Mouse (Mus musculus) CD8-positive naive resting alpha-beta T cell, adult 2 months (primary cell): ENCODE measurements around the gene Iqck.

Experiments
- DNase-seq, 2 experiments: peaks; one replicate each; pipeline ENCODE4 v3.0.0; 2022; ENCODE audit warnings: low read depth in 2 of 2, low spot score in 2 of 2

The Iqck gene

GRCm38 (mm10) chr7:118986369-118986768 is 130.8 kb downstream of the Iqck start:
- no peak for DNase-seq

- DNase-seq: no peak
These were observed 133.8 kb downstream of the Iqck start for GRCm38 (mm10) chr7:118989275-118989856.

GRCm38 (mm10) chr7:118990282-118990681 is 134.7 kb downstream of the Iqck start:
- no peak for DNase-seq

- DNase-seq: no peak
These were observed 135.9 kb downstream of the Iqck start for GRCm38 (mm10) chr7:118991341-118991884.

GRCm38 (mm10) chr7:118992080-118992560 is 136.6 kb downstream of the Iqck start:
- no peak for DNase-seq

- DNase-seq: no peak
These were observed 137.3 kb downstream of the Iqck start for GRCm38 (mm10) chr7:118992623-118993405.

GRCm38 (mm10) chr7:118993597-118994230 is 138.2 kb downstream of the Iqck start:
- DNase-seq: no peak

GRCm38 (mm10) chr7:118994231-118994842 is 138.8 kb downstream of the Iqck start:
- DNase-seq: peak in 1 of 2 experiments; percentile 12

GRCm38 (mm10) chr7:118995007-118995406 is 139.5 kb downstream of the Iqck start, which contains the start of gene Gprc5b:
Gene Gprc5b, minus strand, starts transcription at chr7:118995211.
- peak; percentile 63 to 74 for DNase-seq

GRCm38 (mm10) chr7:118995671-118996070 is 140.1 kb downstream of the Iqck start:
- no peak for DNase-seq

GRCm38 (mm10) chr7:118996137-118996837 is 140.7 kb downstream of the Iqck start:
- peak; percentile 54 to 61 for DNase-seq

GRCm38 (mm10) chr7:118999857-119000256 is 144.3 kb downstream of the Iqck start:
- no peak for DNase-seq

GRCm38 (mm10) chr7:119001965-119002364 is 146.4 kb downstream of the Iqck start:
- no peak for DNase-seq

- no peak for DNase-seq
These were observed 146.9 kb downstream of the Iqck start for GRCm38 (mm10) chr7:119002501-119002900.

- DNase-seq: peak in 1 of 2 experiments; percentile 31
These were observed 155.4 kb downstream of the Iqck start for GRCm38 (mm10) chr7:119010854-119011529.

- no peak for DNase-seq
These were observed 160.2 kb downstream of the Iqck start for GRCm38 (mm10) chr7:119015736-119016135.

- no peak for DNase-seq
These were observed 164.0 kb downstream of the Iqck start for GRCm38 (mm10) chr7:119019537-119019936.
